Mouse (Mus musculus): ENCODE data around the gene Tuba1c. TPM values are rescaled to one million over a fixed set of nuclear protein-coding genes. Genes with fewer than 3 reads are reported as not detected.

Gene Tuba1c
- polyA plus RNA-seq, 1 experiment from 2014 or later = 12.4 TPM

DNA sequence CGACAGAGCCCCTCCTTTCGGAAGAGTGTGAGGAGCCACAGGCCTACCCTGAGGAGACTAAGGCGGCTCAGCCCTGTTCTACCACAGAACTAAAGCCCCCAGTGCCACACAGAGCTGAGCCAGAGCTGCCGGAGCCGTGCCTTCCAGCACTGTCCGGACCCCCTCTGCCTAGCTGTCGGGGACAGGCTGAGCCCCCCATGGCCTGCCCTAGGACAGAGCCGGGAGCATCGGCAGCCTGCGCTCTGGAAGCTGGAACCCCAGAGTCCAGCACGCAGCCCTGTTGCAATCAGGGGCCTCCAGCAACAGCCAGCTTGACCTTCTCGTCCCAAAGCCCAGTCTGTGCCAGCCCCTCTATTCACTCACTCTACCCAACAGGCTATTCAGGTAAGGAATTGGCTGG is 52.6 kb downstream of the Tuba1c start:
- Histone ChIP-seq H3K9ac (replicated peaks) (no peak overlapping the region), H3K4me2 (no peak overlapping the region), H3K4me3 (replicated peaks) (no peak overlapping the region), H3K4me1 (0 out of 2 replicates have a peak, but pooled peaks cover 2% of the 10 kb centered on the region), H3K9me3 (replicated peaks) (no peaks in the 10 kb centered on the region), H3K36me3 (no peaks in the 10 kb centered on the region), H3K27ac (replicated peaks) (no peak overlapping the region), H3K27me3 (replicated peaks) (peaks cover 39% of the 10 kb centered on the region)
- ATAC-seq (ENCODE audit: low FRiP score) = no peak
- 95% methylated on average over 12 of the region's 12 CpGs for WGBS

DNA sequence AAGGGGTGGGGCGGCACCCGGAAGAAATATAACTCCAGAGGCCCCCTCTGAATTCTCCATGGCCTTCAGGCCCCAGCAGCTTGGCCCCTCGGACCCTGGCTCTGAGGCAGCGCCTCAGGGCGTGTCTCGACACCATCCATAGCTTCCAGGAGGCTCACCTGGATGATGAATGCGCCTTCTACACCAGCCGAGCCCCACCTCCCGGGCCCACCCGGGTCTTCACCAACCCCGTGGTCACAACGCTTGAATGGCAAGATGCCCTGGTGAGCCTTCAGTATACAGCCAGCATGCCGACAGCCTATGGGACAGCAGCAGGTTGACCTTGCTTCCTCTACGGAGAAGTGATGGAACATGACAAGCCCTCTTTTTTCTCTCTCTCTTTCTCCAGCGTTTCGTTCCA is 53.1 kb downstream of the Tuba1c start:
- H3K4me1 ChIP-seq = 0 out of 2 replicates have a peak, but pooled peaks cover 2% of the 10 kb centered on the region
- H3K9ac ChIP-seq (replicated peaks) = no peak overlapping the region
- H3K27me3 ChIP-seq (replicated peaks) = peaks cover 44% of the 10 kb centered on the region
- no peak overlapping the region for H3K4me3 ChIP-seq (replicated peaks)
- ATAC-seq (ENCODE audit: low FRiP score) = no peak
- H3K27ac ChIP-seq (replicated peaks) = no peak overlapping the region
- WGBS = 90% methylated on average over 16 of the region's 16 CpGs
- no peaks in the 10 kb centered on the region for H3K9me3 ChIP-seq (replicated peaks)
- no peaks in the 10 kb centered on the region for H3K36me3 ChIP-seq
- no peak overlapping the region for H3K4me2 ChIP-seq

DNA sequence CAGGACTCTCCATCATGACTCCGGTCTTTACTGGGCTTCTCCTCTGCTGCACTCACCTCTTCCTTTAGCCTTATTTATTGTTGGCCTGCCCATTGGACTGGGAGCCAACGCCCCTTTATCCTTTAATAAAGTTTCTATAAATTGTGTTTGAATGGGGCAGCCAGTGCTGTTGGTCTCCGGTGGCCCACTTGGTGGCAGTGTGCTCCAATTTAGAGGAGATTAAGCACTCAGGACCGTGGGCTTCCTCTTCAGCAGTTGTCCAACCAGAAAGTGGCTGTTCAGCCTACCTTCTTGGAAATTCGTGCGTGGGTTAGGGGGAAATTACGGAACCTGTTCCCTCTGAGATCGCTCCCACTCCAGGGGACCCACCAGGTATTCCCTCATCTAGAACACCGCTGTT is 53.6 kb downstream of the Tuba1c start:
- no peak for ATAC-seq (ENCODE audit: low FRiP score)
- no peaks in the 10 kb centered on the region for H3K36me3 ChIP-seq
- no peaks in the 10 kb centered on the region for H3K9me3 ChIP-seq (replicated peaks)
- peaks cover 48% of the 10 kb centered on the region for H3K27me3 ChIP-seq (replicated peaks)
- H3K4me1 ChIP-seq = peaks cover 7% of the 10 kb centered on the region
- H3K9ac ChIP-seq (replicated peaks) = no peak overlapping the region
- WGBS = 66% methylated on average over 9 of the region's 9 CpGs
- no peak overlapping the region for H3K4me3 ChIP-seq (replicated peaks)
- H3K27ac ChIP-seq (replicated peaks) = no peak overlapping the region
- no peak overlapping the region for H3K4me2 ChIP-seq

DNA sequence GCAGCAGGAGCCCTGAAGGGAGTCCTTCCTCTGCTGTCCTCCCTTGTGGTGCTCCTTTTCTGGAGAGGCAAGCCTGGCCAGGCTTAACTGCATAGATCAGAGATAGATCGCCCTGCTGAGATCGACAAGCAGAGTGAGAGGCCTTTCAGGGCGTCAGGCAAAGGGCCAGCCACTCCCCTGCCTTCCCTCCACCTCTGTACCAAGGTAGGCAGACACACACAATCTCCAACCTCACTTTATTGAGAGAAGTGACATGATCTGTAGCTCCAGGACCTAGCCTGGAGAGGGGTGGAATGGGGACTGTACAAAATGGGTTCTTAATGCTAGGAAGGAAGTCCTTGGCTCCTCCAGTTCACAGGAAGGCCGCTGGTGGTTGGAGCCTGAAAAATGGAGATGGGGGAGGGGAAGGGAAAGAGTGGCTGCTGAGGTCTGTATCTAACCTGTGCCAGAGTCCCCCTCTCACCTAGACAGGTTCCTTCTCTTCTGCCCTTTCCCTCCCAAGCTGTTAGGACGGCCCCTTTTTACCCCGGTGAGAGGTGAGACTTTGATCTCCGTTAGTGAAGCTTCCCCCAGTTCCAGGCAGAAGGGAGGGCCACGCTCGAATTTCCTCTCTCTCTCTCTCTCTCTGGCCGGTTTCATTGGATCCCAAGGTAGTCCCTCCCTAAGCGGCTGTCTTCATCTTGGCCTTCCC is 54.3 kb downstream of the Tuba1c start:
- no peaks in the 10 kb centered on the region for H3K9me3 ChIP-seq (replicated peaks)
- WGBS = 19% methylated on average over 11 of the region's 11 CpGs
- no peaks in the 10 kb centered on the region for H3K36me3 ChIP-seq
- peaks cover 10% of the 10 kb centered on the region for H3K4me1 ChIP-seq
- no peak for ATAC-seq (ENCODE audit: low FRiP score)
- no peak overlapping the region for H3K9ac ChIP-seq (replicated peaks)
- H3K27me3 ChIP-seq (replicated peaks) = peaks cover 56% of the 10 kb centered on the region
- no peak overlapping the region for H3K27ac ChIP-seq (replicated peaks)
- H3K4me2 ChIP-seq = no peak overlapping the region
- H3K4me3 ChIP-seq (replicated peaks) = no peak overlapping the region

DNA sequence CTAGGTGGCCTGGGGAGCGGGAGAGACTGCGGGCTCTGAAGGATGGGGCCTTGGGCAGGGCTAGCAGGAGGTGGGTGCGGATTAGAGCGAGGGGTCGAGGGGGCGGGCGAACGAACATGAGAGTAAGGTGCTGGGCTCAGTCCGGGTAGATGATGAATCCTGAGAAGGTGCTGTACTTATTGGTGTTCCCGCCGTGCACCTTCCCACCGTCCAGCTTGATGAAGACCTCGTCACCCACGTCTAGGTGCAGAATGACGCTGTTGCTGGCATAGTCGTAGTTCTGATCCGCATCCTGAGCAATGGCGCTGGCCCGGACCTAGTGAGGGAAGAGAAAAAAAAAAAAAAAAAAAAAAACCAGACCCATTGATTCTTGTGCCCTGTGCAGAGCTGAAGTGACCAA is 54.9 kb downstream of the Tuba1c start:
- peaks cover 62% of the 10 kb centered on the region for H3K27me3 ChIP-seq (replicated peaks)
- no peak for ATAC-seq (ENCODE audit: low FRiP score)
- WGBS = 14% methylated on average over 19 of the region's 19 CpGs
- no peak overlapping the region for H3K4me3 ChIP-seq (replicated peaks)
- no peaks in the 10 kb centered on the region for H3K36me3 ChIP-seq
- H3K4me2 ChIP-seq = no peak overlapping the region
- H3K9ac ChIP-seq (replicated peaks) = no peak overlapping the region
- no peak overlapping the region for H3K27ac ChIP-seq (replicated peaks)
- H3K4me1 ChIP-seq = peaks cover 10% of the 10 kb centered on the region
- no peaks in the 10 kb centered on the region for H3K9me3 ChIP-seq (replicated peaks)

DNA sequence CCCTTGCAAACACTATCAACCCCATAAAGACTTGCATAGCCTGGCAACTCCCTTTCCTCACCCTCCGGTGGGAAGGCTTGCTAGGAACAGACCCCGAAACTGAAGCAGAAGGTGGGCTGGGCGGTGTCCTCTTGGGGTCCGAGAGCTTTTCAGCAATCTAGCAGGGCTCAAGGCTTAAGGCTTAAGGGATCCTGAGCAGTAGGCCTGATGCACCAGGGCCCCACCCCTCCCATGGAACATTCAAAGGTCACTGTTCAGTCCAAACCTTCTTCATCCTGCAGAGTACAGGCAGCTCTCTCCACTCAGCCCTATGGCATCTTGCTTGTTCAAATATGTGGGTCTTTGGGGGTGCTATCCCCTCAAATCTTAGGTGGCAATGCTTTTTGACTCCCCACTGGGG is 56.3 kb downstream of the Tuba1c start:
- H3K9me3 ChIP-seq (replicated peaks) = no peaks in the 10 kb centered on the region
- no peaks in the 10 kb centered on the region for H3K36me3 ChIP-seq
- no peak overlapping the region for H3K9ac ChIP-seq (replicated peaks)
- peaks cover 71% of the 10 kb centered on the region for H3K27me3 ChIP-seq (replicated peaks)
- H3K4me2 ChIP-seq = no peak overlapping the region
- ATAC-seq (ENCODE audit: low FRiP score) = no peak
- WGBS = 76% methylated on average over 4 of the region's 4 CpGs
- H3K4me1 ChIP-seq = peaks cover 10% of the 10 kb centered on the region
- H3K27ac ChIP-seq (replicated peaks) = no peak overlapping the region
- no peak overlapping the region for H3K4me3 ChIP-seq (replicated peaks)

DNA sequence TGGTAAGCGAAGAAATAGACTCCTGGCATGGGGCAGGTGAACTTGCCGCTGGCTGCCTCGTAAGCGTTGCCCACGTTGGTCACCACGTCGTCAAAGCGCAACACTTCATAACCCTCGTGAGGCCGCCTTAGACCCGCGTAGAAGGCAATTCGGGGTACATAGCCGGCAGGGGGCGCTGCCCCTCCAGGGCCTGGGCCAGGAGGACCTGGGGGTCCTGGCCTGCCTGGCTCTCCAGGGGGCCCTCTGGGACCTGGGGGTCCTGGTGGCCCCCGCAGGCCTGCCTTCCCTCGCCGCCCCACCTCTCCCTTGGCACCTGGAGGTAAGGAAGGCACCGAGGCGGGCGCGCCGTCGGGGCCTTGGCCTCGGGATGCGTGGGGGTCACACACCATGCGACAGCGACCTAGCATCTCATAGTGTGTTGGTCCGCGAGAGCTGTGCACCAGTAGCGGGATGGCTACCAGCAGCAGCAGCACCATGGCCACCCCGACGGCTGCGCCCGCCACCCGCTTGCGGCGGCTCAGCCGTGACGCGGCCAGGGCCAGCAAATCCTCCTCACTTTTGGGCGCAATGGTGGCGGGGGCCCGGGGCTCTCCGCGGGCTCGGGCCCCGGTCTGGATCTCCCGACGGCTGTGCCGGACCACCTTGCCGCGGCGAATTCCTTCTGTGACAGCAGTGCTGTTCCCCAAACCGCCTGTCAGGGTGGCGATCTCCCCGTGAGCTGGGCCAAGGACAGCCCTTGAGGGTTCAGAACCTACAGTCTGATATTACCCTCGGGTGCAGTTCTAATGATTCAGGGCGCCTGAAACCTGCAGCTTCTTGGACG is 57.8 kb downstream of the Tuba1c start, which contains the start of gene C1ql4:
Gene C1ql4 (minus strand): TSS at position 565 of the 823 bp plus-strand sequence.
- Histone ChIP-seq H3K4me3 (replicated peaks) (peak within 1 kb of the TSS; percentile 30), H3K9me3 (replicated peaks) (no peaks in the 10 kb centered on the region), H3K27ac (replicated peaks) (no peak within 1 kb of the TSS), H3K36me3 (no peaks in the 10 kb centered on the region), H3K4me1 (peaks cover 10% of the 10 kb centered on the region), H3K4me2 (peak within 1 kb of the TSS; percentile 53), H3K9ac (replicated peaks) (no peak within 1 kb of the TSS), H3K27me3 (replicated peaks) (peaks cover 81% of the 10 kb centered on the region)
- ATAC-seq (ENCODE audit: low FRiP score) = 0 out of 2 replicates have a peak, but pooled peaks have one; percentile 7
- WGBS = 9% methylated on average over 60 of the region's 60 CpGs

Small RNA genes lying within 50 kb of the gene (microRNA-seq; reads per million reads assigned to microRNA genes)
- 1.7 reads per million, percentile 2 among the genes with 10 or more reads in this experiment for gene Mir6960

Other genes with a start within 250 kb of the Tuba1c start
- gene Wnt1, start 240.0 kb upstream of the Tuba1c start, polyA plus RNA-seq (2015; fragmentation: Nextera tagmentation; extraction: Ambion mirVana) = 1.0 and 2.0 TPM in 2 replicates
- gene Ddn, start 220.4 kb upstream of the Tuba1c start, polyA plus RNA-seq (2015; fragmentation: Nextera tagmentation; extraction: Ambion mirVana) = 0.18 and 0.36 TPM in 2 replicates
- gene Prkag1, start 198.4 kb upstream of the Tuba1c start, polyA plus RNA-seq (2015; fragmentation: Nextera tagmentation; extraction: Ambion mirVana) = 66.4 and 72.9 TPM in 2 replicates
- 9.9 and 10.1 TPM in 2 replicates for gene Kmt2d, start 158.7 kb upstream of the Tuba1c start, polyA plus RNA-seq (2015; fragmentation: Nextera tagmentation; extraction: Ambion mirVana)
- gene Rhebl1, start 135.4 kb upstream of the Tuba1c start, polyA plus RNA-seq (2015; fragmentation: Nextera tagmentation; extraction: Ambion mirVana) = 27.0 and 33.2 TPM in 2 replicates
- 2.5 and 3.2 TPM in 2 replicates for gene Dhh, start 131.4 kb upstream of the Tuba1c start, polyA plus RNA-seq (2015; fragmentation: Nextera tagmentation; extraction: Ambion mirVana)
- 27.9 and 28.6 TPM in 2 replicates for gene Lmbr1l, start 111.7 kb upstream of the Tuba1c start, polyA plus RNA-seq (2015; fragmentation: Nextera tagmentation; extraction: Ambion mirVana)
- 1,446 and 1,534 TPM in 2 replicates for gene Tuba1b, start 95.3 kb upstream of the Tuba1c start, polyA plus RNA-seq (2015; fragmentation: Nextera tagmentation; extraction: Ambion mirVana)
- gene Gm49450, start 76.3 kb upstream of the Tuba1c start, polyA plus RNA-seq (2015; fragmentation: Nextera tagmentation; extraction: Ambion mirVana) = not detected in 2 replicates
- gene Tuba1a, start 76.2 kb upstream of the Tuba1c start, polyA plus RNA-seq (2015; fragmentation: Nextera tagmentation; extraction: Ambion mirVana) = 10,639 and 13,509 TPM in 2 replicates
- 185 and 209 TPM in 2 replicates for gene Prph, start 25.3 kb downstream of the Tuba1c start, polyA plus RNA-seq (2015; fragmentation: Nextera tagmentation; extraction: Ambion mirVana)
- gene Troap, start 44.7 kb downstream of the Tuba1c start, polyA plus RNA-seq (2015; fragmentation: Nextera tagmentation; extraction: Ambion mirVana) = 4.6 and 10.3 TPM in 2 replicates
- gene C1ql4, start 57.9 kb downstream of the Tuba1c start, polyA plus RNA-seq (2015; fragmentation: Nextera tagmentation; extraction: Ambion mirVana) = 2.4 and 3.6 TPM in 2 replicates
- 0.47 and 2.3 TPM in 2 replicates for gene Dnajc22, start 63.3 kb downstream of the Tuba1c start, polyA plus RNA-seq (2015; fragmentation: Nextera tagmentation; extraction: Ambion mirVana)
- gene Spats2, start 96.0 kb downstream of the Tuba1c start, polyA plus RNA-seq (2015; fragmentation: Nextera tagmentation; extraction: Ambion mirVana) = 28.9 and 35.4 TPM in 2 replicates
- gene Kcnh3, start 195.0 kb downstream of the Tuba1c start, polyA plus RNA-seq (2015; fragmentation: Nextera tagmentation; extraction: Ambion mirVana) = 0.46 and 1.6 TPM in 2 replicates
- gene Mcrs1, start 222.1 kb downstream of the Tuba1c start, polyA plus RNA-seq (2015; fragmentation: Nextera tagmentation; extraction: Ambion mirVana) = 185 and 190 TPM in 2 replicates

Measured in neural tube, embryonic 15.5 days (tissue).